Mouse (Mus musculus) natural killer cell, adult 2 months (primary cell): ENCODE measurements around the gene Cenpe.
A peak's percentile ranks its signal among the peaks of the same experiment; 100 is the strongest.

Experiments
- DNase-seq, 2 experiments: peaks; one replicate each; pipeline ENCODE4 v3.0.0; 2022; ENCODE audit warnings: low spot score in 2 of 2

Gene Cenpe

DNA sequence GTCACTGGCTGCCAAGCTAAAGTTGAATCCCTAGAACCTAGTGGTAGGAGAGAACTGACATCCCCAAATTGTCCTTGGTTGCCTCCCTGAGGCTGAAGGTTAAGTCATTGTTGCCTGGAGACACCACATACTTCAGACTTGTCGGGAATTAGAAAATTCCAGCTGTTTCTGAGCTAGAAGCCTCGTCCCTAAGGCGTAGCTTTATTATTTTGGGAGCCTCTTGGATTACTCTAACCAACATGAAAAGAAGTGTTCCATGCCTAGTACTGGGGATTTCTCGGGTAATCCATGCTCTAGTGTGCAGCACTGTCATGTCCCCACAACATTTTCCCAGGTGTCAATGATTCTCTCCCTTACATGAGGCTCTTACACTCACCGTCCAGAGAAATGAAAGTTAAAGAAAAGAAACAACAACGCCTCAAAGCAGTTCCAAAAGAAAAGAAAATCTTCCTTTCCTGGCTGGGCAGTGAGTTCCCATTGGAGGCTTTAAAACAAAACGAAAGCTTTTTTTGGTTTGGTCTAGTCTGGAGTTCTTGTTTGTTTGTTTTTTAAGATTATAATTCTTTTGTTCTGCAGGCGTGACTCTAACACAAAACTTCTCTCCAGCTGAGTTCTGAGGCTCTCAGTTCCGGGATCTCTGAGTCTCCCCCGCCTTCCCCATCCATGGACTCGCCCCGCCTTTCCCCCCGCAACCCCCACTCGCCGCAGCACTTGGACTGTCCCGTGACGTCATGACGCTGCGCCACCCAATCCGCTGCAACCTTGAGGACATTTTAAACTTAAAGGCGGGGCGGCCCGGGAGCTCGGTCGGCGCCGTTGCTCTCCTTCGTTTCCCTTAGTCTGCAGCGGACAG is at the start of gene Cenpe:
Gene Cenpe, plus strand, starts transcription at position 733 of the 853 bp plus-strand sequence.
- peak; percentile 85 to 89 for DNase-seq

- DNase-seq, result no peak
These were observed 40.4 kb upstream of the Cenpe start for GRCm38 (mm10) chr3:135171898-135172446.

DNA sequence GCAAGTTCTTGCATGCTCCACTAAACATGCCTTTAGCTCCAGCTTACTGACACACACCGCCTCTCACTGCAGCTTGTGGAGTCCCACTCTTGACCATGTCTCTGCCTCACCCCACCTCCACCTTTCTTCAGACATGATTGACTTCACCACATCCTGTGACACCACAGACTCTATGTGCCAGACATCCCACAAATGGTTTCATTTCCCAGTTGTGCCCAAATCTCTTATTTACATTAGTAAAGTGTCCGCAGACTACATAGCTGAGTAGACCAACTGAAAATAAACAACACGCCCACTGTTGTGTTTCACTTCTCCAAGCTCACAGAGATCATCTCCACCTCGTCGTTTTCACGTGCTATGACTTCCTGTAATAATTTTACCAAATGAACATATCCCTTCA is 20.5 kb upstream of the Cenpe start:
- peak; percentile 28 to 82 for DNase-seq

DNA sequence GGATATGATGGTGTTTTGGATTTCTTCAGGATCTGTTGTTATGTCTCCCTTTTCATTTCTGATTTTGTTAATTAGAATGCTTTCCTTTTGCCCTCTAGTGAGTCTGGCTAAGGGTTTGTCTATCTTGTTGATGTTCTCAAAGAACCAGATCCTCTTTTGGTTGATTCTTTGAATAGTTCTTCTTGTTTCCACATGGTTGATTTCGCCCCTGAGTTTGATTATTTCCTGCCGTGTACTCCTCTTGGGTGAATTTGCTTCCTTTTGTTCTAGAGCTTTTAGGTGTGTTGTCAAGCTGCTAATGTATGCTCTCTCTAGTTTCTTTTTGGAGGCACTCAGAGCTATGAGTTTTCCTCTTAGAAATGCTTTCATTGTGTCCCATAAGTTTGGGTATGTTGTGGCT is 14.3 kb upstream of the Cenpe start:
- DNase-seq, result peak in 1 of 2 experiments; percentile 15

DNA sequence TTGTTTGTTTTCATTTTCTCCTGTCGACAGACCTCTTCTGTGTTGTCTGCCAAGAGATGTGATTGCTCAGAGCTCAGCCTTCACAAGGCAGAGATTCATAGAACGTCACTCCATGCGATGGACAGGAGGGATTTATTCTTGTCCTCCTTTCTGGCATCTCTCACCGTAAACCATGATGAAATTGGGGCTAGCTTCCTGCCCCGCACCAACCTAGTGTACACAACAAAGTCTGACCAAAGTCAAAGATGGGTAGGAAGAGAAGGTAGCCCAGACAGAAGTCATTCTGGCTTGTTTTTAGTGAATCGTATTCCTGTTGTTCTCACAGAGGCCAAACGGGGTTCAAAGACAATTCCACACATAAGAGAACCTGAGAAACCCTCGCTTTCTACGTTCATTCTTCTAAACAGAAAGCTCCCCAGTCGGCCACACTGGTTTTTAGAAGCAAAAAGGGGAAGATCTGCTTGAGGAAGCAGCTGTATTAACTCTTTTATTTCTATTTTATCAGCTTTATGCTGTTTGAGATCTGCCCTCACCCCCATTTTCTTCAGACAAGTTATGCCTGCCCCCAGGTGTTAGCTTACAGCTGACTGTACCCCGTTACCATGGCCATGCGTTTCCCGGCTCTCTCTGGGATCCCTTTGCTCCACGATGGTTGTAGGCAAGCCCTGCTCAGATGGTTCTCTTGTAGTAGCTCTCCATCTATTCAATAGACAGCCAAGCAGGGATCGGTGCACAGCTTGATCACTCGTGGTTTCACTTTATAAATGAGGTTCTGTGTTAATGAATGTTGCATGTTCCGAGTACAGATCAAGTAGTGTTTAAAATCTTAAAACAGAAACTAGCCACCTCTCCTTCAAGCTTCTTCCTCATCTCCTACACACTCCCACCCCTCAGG is 11.7 kb upstream of the Cenpe start:
- DNase-seq, result no peak

DNA sequence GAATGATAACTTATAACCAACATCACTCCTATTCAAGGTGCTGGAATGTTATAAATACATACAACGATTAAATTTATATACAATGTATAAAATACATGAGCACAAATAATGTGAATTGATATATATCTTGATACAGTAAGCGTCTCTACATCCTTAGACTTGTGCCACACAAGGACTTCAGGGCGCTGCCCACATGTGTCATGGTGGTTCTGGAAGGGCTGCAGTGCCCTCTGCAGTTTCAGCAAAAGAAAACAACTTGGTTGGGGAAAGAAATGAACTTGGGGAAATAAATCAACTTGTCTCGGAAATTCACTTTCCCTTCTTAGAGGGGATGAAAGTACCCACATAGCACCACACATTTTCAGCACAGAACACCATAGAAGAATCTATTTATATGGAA is 5.7 kb upstream of the Cenpe start:
- peak in 1 of 2 experiments; percentile 60 for DNase-seq

DNA sequence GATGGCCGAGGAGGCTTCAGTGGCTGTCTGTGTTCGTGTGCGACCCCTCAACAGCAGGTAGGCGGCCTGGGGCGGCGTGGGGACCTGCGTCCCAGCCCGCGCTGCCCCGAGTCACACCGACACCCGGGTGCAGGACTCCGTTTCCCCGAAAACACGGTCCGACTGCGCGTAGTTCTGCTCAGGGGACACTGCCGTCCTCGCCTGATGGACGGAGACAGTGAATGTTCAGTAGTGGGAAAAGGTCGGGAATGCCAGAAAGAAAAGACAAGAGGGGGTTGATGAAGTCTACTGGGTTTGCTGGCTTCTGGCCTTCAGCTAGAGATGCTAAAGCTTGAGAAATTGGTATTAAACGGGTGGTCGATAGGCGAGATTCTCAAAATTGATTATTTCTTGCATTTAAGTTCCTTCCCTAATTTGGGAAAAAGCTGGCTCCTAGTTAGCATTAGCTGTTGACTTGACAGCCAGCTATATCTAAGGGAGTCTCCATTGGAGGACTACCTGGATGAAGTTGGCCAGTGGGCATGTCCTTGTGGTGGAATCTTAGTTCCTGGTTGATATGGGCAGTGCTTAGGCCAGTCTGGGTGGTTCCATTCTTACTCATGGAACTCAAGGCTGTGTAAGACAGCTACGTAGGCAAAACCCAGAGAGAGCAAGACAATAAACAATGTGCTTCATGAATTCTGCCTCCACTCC is 467 bp downstream of the Cenpe start:
- no peak for DNase-seq

GRCm38 (mm10) chr3:135232058-135232457 is 19.7 kb downstream of the Cenpe start:
- no peak for DNase-seq

DNA sequence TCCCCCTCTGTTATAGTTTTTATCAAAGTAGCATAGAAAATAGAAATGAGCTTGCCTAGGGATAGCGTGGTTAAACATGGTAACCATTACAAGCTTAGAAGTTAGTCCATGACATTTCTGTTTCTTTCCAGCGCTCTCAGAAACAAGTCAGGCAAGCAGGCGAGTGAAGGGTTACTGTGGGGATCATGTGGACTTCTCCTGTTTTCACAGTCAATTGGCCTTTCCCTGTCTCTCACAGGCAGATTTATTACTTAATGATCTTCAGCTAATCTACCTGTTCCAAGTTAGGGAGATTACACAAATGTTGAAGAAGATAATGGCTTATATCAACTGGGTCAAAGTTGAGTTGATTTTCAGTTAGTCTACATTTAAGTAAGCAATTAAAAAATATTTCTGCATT is 20.1 kb downstream of the Cenpe start:
- DNase-seq, result no peak

DNA sequence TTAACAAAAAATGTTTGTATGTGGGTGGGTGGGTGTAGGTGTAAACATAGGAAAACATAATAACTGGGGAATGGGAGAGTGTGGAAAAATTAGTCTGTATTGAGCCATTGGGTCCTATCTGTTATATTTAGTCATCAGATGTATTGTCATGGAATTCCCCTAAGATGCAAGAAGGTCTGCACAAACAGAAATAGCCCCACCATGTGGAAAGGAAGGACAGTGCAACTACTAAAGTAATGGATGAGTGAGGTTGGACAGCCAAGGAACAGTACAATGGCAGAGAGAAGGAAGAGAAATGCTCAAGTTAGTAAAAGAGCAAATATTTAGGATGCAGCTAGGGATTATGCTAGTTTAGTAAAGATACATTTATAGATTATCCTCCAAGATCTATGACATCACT is 33.4 kb downstream of the Cenpe start:
- DNase-seq, result no peak

DNA sequence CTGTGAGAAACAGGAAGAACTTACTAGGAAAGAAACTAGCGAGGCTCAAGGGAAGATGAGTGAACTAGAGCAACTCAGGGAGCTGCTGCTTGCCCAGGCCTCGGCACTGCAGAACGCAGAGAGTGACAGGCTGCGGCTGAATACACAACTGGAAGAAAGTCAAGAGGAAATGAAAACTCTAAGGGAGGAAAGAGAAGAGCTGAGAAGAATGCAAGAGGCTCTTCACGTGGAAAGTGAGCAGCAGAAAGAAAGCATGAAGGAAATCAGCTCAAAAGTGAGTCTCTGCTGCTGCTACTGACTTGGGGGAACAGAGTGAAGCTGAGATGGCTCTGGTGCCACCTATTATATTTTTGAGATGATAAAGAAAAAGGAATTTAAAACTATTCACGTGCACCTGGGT is 34.5 kb downstream of the Cenpe start:
- DNase-seq, result no peak

DNA sequence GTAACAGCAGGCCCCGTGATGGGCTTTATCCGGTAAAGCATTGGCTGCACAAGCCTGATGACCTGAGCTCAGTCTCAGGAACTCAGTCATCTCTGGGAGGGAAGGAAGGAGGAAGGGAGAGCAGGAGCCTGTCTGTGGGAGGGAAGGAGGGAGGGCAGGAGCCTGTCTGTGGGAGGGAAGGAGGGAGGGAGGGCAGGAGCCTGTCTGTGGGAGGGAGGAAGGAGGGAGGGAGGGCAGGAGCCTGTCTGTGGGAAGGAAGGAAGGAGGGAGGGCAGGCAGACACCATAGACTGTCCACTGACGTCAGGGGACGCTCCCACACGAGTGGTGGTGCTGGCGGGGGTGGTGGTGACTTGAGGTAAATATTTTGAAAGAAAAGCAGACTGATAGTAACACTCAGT is 36.8 kb downstream of the Cenpe start:
- no peak for DNase-seq

DNA sequence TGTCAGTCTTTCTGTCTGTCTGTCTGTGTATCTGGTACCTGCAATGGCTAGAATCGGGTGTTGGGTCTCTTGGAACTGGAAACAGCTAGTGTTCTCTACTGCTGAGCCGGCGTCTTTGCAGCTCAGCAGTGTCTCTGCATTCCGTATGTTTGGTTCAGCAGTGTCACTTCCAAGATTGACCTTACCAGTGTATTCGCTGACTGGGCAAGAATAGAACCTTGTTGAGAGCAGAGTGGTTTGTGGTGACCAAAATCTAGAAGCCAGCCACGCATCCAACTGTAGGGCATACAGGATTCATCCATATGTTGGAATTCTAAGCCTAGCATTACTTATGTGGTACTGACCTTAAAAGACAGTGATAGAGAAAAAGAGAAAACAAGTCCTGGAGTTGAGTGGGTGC is 39.5 kb downstream of the Cenpe start:
- no peak for DNase-seq

GRCm38 (mm10) chr3:135254784-135255183 is 42.4 kb downstream of the Cenpe start:
- DNase-seq, result no peak

- DNase-seq, result no peak
These were observed 46.6 kb downstream of the Cenpe start for GRCm38 (mm10) chr3:135258919-135259318.

- DNase-seq, result no peak
These were observed 47.9 kb downstream of the Cenpe start for GRCm38 (mm10) chr3:135260233-135260632.

- DNase-seq, result no peak
These were observed 56.3 kb downstream of the Cenpe start for GRCm38 (mm10) chr3:135268616-135269015.

GRCm38 (mm10) chr3:135269391-135269990 is 57.2 kb downstream of the Cenpe start:
- DNase-seq, result no peak

DNA sequence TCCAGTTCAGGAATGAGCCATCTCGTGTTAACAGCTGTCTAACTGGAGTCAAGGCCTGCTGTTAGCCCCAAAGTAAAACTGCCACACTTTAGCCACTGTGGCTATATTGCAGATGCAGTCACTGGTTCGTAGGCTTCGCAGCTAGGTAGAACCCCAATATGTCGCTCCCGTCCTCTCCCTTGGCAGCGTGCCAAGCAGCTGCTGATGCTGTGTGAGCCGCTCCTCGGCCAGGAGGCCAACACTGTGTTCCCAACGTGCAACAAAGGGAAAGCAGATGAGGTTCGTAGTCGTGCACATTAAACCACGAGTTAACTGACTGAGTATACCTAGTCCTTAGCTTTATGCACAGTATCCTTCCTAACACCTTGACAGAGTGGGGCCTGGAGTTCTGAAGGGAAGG is 60.3 kb downstream of the Cenpe start:
- no peak for DNase-seq

- no peak for DNase-seq
These were observed 60.7 kb downstream of the Cenpe start for GRCm38 (mm10) chr3:135273047-135273446.

DNA sequence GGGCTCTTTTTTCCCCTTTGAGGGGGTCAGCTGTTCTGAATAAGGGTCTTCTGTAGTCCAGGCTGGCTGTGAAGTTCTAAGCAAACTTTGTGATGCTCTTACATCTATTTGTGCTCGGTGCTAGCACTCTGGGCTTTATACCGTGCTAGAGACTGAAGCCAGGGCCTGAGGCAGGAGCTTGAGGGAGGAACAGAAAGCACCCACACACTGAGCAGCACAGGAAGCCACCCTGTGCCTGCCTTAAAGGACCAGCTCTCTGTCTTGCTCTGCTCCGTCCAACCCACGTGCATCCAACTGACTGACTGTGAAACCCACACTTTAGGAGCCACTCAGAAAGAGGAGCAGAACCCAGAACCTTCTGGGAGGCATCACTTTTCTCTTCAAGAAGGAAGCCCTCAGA is 67.8 kb downstream of the Cenpe start:
- DNase-seq, result no peak
